Mouse (Mus musculus): ENCODE measurements at regions not wholly inside any gene's neighbourhood (a gene's known extent, or its start where the extent isn't known, plus 50 kb on each side); places are given as distances from the start of the nearest gene placed in this dataset.

- no peak for DNase-seq (ENCODE audit: low read depth, low spot score)
These were observed 403.6 kb upstream of the Rora start for GRCm38 (mm10) chr9:68250011-68250410.

GRCm38 (mm10) chr9:68254218-68254617 lies 399.4 kb upstream of the Rora start:
- no peak for DNase-seq (ENCODE audit: low read depth, low spot score)

- no peak for DNase-seq (ENCODE audit: low read depth, low spot score)
These were observed 385.0 kb upstream of the Rora start for GRCm38 (mm10) chr9:68268551-68268950.

- DNase-seq (ENCODE audit: low read depth, low spot score), result peak; percentile 10
These were observed 351.2 kb upstream of the Rora start for GRCm38 (mm10) chr9:68302232-68302925.

DNA sequence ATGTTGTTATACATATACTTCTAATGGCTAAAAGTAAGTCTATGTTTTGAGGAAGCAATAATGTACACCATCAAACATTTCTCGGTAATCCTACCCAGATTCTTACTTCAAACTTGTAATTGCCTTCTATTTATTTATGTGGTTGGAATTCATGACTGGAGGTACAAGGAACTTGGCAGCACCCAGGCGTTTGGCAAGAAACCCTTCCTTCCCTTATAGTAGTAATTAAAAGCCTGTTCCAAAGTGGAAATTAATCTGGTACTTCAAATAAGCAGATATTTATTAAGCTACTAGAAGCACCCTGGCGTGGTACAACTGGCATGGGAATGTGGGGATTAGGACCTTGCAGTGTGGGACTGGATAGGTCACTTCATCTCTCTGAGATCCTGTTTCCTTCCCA lies 322.9 kb upstream of the Rora start:
- no peak for DNase-seq (ENCODE audit: low read depth, low spot score)

DNA sequence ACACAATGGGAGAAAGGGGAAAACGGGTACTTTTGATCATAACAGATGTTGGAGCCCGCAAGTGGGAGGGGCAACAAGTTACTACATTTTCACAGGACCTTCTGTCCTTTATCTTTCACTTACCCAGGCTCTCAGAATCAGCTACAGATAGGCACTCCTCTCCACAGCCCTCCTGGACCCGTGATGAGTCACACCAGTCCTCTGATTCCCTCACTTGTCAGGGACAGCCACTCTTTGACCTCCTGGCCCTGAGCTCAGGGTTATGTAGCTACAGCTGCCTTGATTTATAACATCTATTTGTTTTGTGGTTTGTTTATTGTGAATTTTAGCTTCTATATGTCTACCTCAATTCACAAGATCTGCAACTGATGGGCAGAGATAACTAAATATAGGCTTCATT lies 312.7 kb upstream of the Rora start:
- no peak for DNase-seq (ENCODE audit: low read depth, low spot score)

DNA sequence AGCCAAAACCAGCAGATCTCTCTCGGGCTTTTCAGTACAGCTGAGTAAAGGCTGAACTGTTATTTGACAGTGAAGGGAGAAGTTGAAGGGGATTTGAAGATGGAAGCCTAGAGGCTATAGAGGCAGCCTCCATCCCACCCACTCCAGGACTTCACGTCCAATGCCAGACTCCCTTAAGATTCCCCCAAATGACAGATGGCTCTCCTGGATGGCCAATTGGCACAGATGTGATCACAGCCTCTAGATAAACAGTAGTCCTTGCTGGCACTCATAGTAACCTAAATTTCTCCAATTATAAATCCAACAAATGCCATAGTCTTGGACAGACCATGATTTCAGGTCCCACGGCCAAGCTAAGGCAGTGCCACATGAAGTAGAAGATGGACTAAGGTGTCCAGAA lies 312.1 kb upstream of the Rora start:
- DNase-seq (ENCODE audit: low read depth, low spot score), result no peak

- DNase-seq (ENCODE audit: low read depth, low spot score), result no peak
These were observed 306.2 kb upstream of the Rora start for GRCm38 (mm10) chr9:68347426-68347825.

GRCm38 (mm10) chr9:68351466-68351865 lies 302.1 kb upstream of the Rora start:
- no peak for DNase-seq (ENCODE audit: low read depth, low spot score)

DNA sequence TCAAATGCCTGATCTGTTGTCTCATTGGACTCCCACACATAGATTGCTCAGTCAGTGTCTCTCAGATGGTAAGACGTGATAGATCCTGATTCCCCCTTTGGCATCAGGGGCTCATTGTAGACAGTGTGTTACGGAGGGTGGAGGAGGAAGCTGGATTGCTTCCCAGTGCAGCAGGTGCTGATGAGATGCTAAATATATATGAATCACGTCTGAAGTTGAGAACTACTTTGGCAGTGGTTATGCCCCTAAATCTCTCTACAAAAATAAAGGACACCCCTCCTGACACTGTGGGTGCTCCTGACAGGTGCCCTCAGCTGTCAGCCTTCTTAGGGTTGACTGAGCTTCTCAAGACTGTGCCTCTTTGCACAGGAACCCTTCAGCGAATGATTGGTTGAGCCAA lies 299.1 kb upstream of the Rora start:
- no peak for DNase-seq (ENCODE audit: low read depth, low spot score)

DNA sequence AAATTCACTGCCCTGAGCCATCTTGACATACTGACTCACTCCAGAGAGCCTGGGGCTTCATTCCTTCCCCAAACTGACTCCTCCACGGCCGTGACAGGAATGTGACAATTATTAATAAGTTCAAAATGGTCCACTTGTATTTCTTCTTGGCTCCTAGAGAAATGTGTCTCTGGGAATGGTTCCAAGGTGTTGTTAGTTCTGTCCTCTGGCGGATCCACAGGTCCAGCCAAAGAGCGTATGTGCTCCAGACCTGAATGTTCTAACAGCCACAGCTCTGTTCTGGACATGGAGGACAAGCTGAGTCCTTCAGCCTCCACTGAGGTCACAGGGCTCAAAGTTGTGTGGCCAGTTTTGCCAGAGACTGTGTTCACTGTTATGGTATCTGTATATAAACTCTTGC lies 297.5 kb upstream of the Rora start:
- no peak for DNase-seq (ENCODE audit: low read depth, low spot score)

GRCm38 (mm10) chr9:68357231-68357630 lies 296.4 kb upstream of the Rora start:
- no peak for DNase-seq (ENCODE audit: low read depth, low spot score)

- DNase-seq (ENCODE audit: low read depth, low spot score), result no peak
These were observed 286.6 kb upstream of the Rora start for GRCm38 (mm10) chr9:68366973-68367372.

GRCm38 (mm10) chr9:68367556-68367955 lies 286.0 kb upstream of the Rora start:
- DNase-seq (ENCODE audit: low read depth, low spot score), result no peak

DNA sequence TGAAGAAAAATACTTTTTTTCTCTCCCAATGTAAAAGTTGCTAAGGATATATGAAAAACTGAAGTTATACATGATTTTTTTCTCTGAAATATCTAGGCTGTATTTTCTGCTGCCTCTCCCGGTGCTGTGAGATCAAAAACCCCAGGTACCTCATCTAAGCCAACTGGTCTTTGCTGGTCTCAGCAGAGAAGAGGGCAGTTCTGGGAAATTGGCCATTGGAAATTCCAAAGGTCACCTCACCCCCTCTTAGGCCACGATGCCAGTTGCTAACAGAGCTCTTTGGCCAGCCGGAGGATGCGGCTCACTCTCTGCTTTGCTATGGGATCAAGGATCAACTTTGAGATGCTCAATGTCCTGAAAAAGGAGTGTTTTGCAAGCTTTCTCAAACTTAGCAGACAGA lies 280.9 kb upstream of the Rora start:
- DNase-seq (ENCODE audit: low read depth, low spot score), result no peak

DNA sequence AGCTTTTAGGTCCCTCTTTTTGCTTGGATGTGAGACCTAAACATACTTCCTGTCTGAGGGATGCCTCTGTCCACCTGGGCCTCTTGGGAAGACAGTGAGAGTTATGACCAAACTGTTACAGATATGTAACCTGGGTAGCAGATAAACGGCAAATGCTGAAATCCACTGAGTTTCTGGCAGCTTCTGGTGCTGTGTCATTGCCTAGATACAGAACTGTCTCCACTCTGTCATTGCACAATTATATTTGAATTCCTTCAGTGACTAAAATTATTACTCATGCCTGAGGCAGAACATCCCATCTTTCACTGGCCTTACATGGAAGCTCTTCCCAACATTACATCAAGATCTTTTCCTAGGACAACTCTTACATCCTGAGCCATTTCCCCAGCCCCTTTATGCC lies 277.4 kb upstream of the Rora start:
- DNase-seq (ENCODE audit: low read depth, low spot score), result no peak

DNA sequence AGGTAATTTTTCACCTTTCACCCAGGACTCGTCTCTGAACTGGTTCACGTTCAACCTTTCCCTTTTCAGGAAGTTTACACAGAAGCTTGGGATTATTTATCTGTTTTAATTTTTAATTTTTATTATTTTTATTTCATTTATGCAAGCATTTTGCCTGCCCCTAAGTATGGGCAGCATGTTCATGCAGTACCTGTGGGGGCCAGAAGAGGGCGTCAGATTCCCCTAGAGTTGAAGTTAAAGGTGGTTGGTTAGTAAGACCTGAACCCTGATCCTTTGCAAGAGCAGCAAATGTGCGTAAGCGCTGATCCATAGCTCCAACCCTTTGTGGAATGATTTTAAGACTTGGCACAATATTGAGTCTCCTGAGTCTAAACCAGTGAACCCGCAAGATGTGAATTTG lies 271.7 kb upstream of the Rora start:
- DNase-seq (ENCODE audit: low read depth, low spot score), result no peak

DNA sequence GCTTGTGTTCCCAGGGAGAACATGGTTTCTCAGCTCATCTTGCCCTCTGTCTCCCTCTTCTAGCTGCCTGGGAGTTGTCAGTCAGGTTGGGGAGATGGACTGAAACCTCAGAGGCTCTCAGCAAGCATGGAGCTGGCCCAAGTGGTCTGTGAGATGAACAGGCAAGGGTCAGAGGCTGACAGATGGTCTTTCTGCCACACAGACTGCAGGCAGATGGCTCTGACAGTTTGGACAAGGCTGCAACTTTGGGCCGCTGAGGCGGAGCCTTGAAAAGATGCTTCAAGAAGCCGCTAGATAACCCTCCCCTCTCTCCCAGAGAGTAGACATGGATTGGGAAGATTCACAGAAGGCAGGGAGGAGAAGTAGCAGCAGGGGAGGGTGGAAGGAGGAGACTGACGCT lies 252.7 kb upstream of the Rora start:
- no peak for DNase-seq (ENCODE audit: low read depth, low spot score)

DNA sequence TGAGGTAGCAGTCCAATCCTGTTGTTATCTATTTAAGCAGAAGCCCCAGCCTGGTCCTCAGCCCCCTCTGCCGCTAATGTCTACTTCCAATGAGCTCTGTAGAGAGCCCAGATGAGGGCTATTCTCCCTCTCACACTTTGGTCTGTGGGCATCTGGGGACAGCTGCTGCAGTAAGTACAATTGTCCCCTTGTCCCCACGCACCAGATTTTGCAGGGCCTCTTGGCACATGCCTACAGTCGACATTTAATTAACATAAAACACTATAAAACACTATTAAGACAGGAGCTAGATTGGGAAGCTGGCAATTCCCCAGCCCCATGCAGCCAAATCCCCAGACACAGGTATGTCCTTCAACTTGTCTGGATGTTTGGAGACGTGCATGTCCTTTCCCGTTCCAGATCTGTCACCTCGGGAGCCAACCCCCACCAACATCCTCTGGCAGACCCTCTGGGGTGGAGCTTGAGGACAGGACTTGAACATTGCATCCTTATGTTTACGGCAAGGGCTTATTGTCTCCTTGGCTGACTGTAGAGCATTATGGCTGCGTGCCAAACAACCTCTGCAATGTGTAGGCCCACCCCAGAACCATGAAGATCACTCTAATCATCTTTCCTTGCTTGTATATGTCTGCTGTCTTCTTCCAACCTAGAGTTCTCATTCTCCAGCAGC lies 251.3 kb upstream of the Rora start:
- no peak for DNase-seq (ENCODE audit: low read depth, low spot score)

DNA sequence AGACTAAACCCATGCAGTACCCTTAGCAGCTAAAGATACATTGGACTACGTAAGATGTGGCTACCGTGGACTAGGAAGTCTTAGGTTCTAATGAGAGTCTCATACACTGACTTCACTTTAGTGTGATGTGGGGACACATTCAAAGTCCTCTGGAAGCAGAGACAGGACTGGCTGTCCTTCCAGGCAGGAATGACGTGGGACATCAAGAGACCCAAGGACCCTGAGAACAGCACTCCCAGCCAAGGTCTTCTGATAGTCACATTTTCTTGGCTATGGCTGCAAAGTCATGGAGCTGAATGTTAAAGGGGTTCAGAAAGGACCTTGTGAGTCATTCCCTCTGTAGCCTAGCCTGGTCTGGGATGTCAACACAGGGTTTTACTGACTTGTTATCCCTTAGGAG lies 250.6 kb upstream of the Rora start:
- no peak for DNase-seq (ENCODE audit: low read depth, low spot score)

- no peak for DNase-seq (ENCODE audit: low read depth, low spot score)
These were observed 250.1 kb upstream of the Rora start for GRCm38 (mm10) chr9:68403516-68403915.

DNA sequence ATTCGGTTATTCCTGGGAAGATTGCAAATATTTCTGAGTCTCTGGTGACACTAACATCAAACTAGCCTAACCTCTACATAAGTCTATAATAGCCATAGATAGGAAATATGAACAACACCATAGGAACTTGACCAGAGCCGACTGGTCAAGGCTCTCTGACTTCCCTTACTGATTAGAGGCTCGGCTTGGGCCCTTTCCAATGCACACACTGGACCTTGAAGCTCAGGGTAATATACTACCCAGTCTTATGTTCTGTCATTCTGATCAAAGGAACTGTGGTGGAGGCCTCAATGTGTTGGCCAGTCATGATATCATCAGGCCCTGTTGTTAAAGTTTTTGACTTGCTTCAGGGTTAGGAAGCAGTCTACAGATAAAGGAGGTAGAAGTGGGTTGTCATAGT lies 243.8 kb upstream of the Rora start:
- DNase-seq (ENCODE audit: low read depth, low spot score), result no peak

- DNase-seq (ENCODE audit: low read depth, low spot score), result no peak
These were observed 227.3 kb upstream of the Rora start for GRCm38 (mm10) chr9:68426286-68426685.

GRCm38 (mm10) chr9:68462755-68463154 lies 190.8 kb upstream of the Rora start:
- DNase-seq (ENCODE audit: low read depth, low spot score), result no peak

All from mesoderm, embryonic 11.5 days (tissue).